Mouse (Mus musculus) stomach, embryonic 16.5 days (tissue): ENCODE data around the gene Gucy2c. TPM values are rescaled to one million over a fixed set of nuclear protein-coding genes. Genes with fewer than 3 reads are reported as not detected.
"Not testable (repeated sequence)": the region's sequence is repeated elsewhere in the genome, so short reads cannot be mapped to it uniquely, and the experiment has no call there.

ENCODE experiments used
- ATAC-seq: fragments of 200-750 bp; cut with Nextera tagmentation; 2 replicates; pipeline ENCODE4 v1.8.0; 2017; ENCODE audit warnings: moderate number of reproducible peaks, moderate TSS enrichment; ENCODE audit not compliant: insufficient read depth, low FRiP score
- H3K27ac ChIP-seq: fragments of 300-500 bp; sonication (generic); 2 replicates; pipeline ENCODE4 v1.5.1; 2014; ENCODE audit warnings: low read length
- H3K27me3 ChIP-seq: fragments of 300-500 bp; sonication (generic); 2 replicates; pipeline ENCODE4 v1.6.1; 2014; ENCODE audit warnings: low read length, control low read depth, mixed read lengths; ENCODE audit not compliant: control insufficient read depth, insufficient read depth
- H3K36me3 ChIP-seq: fragments of 300-500 bp; sonication (generic); 2 replicates; pipeline ENCODE4 v1.6.1; 2014; ENCODE audit warnings: low read length; ENCODE audit not compliant: control insufficient read depth, insufficient read depth
- H3K4me1 ChIP-seq: fragments of 300-500 bp; sonication (generic); 2 replicates; pipeline ENCODE4 v1.6.1; 2014; ENCODE audit warnings: low read length, control low read depth, mixed read lengths; ENCODE audit not compliant: control insufficient read depth, insufficient read depth
- H3K4me2 ChIP-seq: fragments of 300-500 bp; sonication (generic); 2 replicates; pipeline ENCODE4 v1.6.1; 2014; ENCODE audit warnings: low read depth, low read length, mixed read lengths
- H3K4me3 ChIP-seq: fragments of 300-500 bp; sonication (generic); replicated peaks from 2 replicates; pipeline ENCODE4 v1.5.1; 2014; ENCODE audit warnings: mild to moderate bottlenecking, low read length
- H3K9ac ChIP-seq: fragments of 300-500 bp; sonication (generic); 2 replicates; pipeline ENCODE4 v1.6.1; 2014; ENCODE audit warnings: low read length
- H3K9me3 ChIP-seq: fragments of 300-500 bp; sonication (generic); replicated peaks from 2 replicates; pipeline ENCODE4 v1.6.1; 2016; ENCODE audit warnings: low read length, control low read depth; ENCODE audit not compliant: control insufficient read depth
- WGBS: fragments of 180-500 bp; shearing (Covaris S2); extraction: QIAGEN DNeasy Blood & Tissue Kit; methylation state at CpG from one replicate; pipeline ENCODE4 v1.1.7; 2014; 5-methylcytosine and 5-hydroxymethylcytosine counted together
- polyA plus RNA-seq: library from polyadenylated mRNA; unstranded; fragments of >200 nt; fragmentation: Nextera tagmentation; extraction: Ambion mirVana; gene quantifications from 2 replicates; pipeline ENCODE4 v1.2.1, GENCODE M21; 2015

Gene Gucy2c
- polyA plus RNA-seq, 1 experiment from 2014 or later = 8.7 TPM

DNA sequence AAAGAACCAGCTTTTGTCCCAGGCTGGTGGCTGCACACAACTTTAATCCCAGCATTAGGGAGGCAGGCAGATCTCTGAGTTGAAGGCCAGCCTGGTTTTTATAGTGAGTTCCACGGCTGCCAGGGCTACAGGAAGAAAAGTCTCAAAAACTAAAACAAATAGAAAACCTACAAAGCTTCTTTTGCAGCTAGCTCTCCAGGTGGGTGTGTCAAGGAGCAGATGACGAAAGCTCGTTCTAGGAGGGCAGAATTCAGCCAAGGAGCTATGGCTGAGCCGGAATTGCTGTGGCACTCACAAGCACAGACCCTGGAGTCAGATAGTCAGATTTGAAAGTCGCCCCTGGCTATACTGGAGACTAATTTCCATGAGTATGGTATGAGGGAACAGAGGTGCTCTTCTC is 25.3 kb upstream of the Gucy2c start:
- H3K4me3 ChIP-seq = peak overlapping the region; percentile 85
- WGBS = 55% methylated on average over 5 of the region's 5 CpGs
- H3K27ac ChIP-seq = peak overlapping the region; percentile 97
- H3K27me3 ChIP-seq = no peaks in the 10 kb centered on the region
- H3K9ac ChIP-seq = peak overlapping the region; percentile 43
- no peaks in the 10 kb centered on the region for H3K9me3 ChIP-seq
- peak overlapping the region; percentile 73 for H3K4me2 ChIP-seq
- no peaks in the 10 kb centered on the region for H3K36me3 ChIP-seq
- ATAC-seq = no peak
- H3K4me1 ChIP-seq = peaks cover 29% of the 10 kb centered on the region

DNA sequence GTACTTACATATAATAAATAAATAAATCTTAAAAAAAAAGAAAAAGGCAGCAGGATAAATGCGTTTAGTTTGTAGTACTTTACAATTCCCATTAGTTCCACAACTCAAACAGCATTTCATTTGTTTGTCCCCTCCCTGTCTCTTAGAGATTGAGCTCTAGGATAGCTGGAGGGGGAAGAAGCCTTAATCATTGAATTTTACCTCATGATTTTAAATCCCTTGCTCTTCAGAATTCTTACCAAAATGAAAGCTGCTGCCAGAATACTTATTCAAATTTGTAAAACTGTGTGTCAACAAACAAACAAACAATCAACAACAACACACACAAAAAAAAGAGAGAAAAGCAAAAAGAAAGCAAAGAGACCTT is 23.8 kb upstream of the Gucy2c start:
- Histone ChIP-seq H3K27ac (no peak overlapping the region; the same call in 1 of the 2 replicates), H3K4me2 (no peak overlapping the region; the same call in 1 of the 2 replicates), H3K4me3 (no peak overlapping the region), H3K36me3 (no peaks in the 10 kb centered on the region), H3K27me3 (no peaks in the 10 kb centered on the region), H3K9ac (no peak overlapping the region), H3K4me1 (peaks cover 29% of the 10 kb centered on the region), H3K9me3 (no peaks in the 10 kb centered on the region)
- no peak for ATAC-seq
- 73% methylated on average over 1 of the region's 1 CpGs for WGBS

DNA sequence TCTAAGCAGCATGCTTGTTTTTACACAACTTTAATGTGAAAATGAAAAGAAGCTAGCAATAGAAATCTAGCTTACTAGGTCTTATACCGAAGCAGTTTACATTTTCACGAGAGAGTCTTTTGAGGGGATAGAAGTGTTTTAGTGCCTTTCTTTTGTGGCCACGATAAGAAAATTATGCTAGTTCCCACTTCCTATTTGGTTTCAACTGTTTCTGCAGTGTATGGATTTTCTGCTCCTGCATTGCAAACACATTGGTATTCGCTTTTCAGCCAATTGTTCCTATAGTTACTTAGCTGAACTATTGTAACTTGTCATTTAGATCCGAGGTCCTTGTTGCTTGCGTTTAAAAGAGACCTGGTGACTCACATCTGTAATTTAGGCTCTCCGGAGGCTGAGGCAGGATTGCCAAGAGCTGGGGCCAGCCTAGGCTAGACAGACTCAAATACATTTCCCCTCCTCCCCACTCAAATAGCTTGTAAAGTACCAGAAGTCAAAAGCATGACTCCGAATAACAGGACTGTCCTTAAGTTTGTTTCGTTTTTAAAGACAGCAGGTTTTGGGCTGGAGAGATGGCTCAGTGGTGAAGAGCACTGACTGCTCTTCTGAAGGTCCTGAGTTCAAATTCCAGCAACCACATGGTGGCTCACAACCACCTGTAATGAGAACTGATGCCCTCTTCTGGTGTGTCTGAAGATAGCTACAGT is 23.3 kb upstream of the Gucy2c start:
- peak overlapping the region; percentile 74 for H3K4me2 ChIP-seq
- no peak for ATAC-seq
- no peaks in the 10 kb centered on the region for H3K9me3 ChIP-seq
- peak overlapping the region; percentile 76 for H3K4me3 ChIP-seq
- H3K4me1 ChIP-seq = peaks cover 27% of the 10 kb centered on the region
- WGBS = 23% methylated on average over 9 of the region's 9 CpGs
- no peaks in the 10 kb centered on the region for H3K27me3 ChIP-seq
- H3K27ac ChIP-seq = peak overlapping the region; percentile 100
- peak overlapping the region; percentile 63 for H3K9ac ChIP-seq
- no peaks in the 10 kb centered on the region for H3K36me3 ChIP-seq

DNA sequence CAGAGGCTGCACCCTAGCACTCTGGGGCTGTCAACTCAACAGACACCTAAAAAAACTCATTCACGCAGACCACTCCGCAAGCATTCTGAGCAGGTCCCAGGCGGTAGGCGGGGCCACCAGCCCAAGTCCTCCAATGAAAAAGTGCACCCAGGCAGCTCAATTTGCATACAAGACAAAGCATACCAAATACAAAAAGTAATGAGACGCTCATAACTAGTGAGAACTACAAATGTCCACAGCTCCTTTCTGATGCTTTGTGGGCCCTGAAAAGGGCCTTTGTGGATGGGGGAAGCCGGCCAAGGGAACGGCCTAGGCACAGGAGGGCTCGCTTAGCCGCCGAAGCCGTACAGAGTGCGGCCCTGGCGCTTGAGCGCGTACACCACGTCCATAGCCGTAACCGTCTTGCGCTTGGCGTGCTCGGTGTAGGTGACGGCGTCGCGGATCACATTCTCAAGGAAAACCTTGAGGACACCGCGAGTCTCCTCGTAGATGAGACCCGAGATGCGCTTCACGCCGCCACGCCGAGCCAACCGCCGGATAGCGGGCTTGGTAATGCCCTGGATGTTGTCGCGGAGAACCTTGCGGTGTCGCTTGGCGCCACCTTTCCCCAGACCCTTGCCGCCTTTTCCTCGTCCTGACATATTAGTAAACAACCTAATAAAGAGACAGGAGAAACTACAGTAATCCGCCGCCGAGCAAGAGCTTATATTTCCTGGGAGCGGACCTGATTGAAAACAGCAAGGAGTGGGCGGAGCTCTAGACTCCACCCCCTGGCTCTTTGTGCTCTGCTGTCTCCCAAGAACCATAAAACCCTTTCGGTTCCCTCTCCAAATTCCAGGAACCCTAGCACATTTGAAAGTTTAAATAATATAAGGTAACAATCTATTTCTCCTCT is 22.4 kb upstream of the Gucy2c start, which contains the start of gene Hist4h4:
Gene Hist4h4 (minus strand): TSS at position 677 of the 895 bp plus-strand sequence.
- Histone ChIP-seq H3K9me3 (no peaks in the 10 kb centered on the region), H3K4me1 (peaks cover 21% of the 10 kb centered on the region), H3K27ac (peak within 1 kb of the TSS; percentile 100), H3K9ac (peak within 1 kb of the TSS; percentile 95), H3K4me2 (peak within 1 kb of the TSS; percentile 74), H3K27me3 (no peaks in the 10 kb centered on the region), H3K4me3 (peak within 1 kb of the TSS; percentile 76), H3K36me3 (no peaks in the 10 kb centered on the region)
- peak; percentile 65 for ATAC-seq
- WGBS = under 1% methylated on average over 50 of the region's 50 CpGs

DNA sequence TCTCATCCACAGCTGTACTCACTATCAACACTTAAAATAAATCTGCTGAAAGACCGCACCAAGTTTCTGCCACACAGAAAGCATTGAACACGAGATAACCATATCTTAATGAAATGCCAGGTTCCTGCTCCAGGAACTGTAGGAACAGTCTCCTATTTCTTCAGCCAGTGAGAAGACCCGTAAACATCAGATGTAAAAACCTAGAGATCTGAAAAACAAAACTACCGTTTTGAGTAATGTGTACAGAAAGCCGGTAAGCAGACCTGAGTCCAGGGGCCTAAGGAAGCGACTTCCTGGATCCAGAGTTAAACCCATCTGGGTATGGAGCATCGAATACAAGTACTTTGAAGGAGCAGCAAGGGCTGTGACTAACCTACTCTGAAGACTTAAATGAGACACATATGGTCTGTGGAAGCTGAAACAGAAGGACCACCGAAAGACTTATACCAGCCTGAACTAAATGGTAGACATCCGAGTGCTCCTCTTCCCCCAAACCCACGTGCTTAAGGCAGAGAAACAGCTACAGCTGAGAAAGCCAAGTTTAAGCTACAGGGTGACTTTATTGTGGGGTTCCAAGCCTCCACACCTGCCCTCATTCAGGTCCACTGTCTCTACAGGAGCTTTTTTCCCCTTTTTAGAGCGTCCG is 21.7 kb upstream of the Gucy2c start:
- Histone ChIP-seq H3K27ac (peak overlapping the region; percentile 100), H3K27me3 (no peaks in the 10 kb centered on the region), H3K4me1 (peaks cover 21% of the 10 kb centered on the region), H3K36me3 (no peaks in the 10 kb centered on the region), H3K9me3 (no peaks in the 10 kb centered on the region), H3K4me2 (peak overlapping the region; percentile 74), H3K4me3 (peak overlapping the region; percentile 76), H3K9ac (peak overlapping the region; percentile 95)
- no peak for ATAC-seq
- 12% methylated on average over 12 of the region's 12 CpGs for WGBS

DNA sequence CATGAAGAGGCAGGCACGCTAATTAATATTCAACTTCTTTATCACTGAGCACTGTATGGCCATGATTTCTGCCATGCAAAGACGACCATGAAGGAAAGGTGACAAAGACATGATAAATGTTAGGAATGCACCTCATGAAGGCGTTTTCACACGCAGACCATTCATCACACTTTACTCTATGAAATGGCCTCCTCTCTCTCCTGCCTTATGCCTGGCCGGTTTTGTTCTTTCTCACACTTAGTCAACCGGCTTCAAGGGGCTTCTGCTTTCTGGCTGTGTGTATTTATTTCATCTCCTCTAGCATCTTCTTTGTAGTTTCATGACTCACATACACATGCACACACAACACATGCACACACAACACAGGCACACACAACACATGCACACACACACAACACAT is 19.7 kb upstream of the Gucy2c start:
- no peak overlapping the region for H3K4me2 ChIP-seq
- ATAC-seq = no peak
- no peak overlapping the region for H3K27ac ChIP-seq

DNA sequence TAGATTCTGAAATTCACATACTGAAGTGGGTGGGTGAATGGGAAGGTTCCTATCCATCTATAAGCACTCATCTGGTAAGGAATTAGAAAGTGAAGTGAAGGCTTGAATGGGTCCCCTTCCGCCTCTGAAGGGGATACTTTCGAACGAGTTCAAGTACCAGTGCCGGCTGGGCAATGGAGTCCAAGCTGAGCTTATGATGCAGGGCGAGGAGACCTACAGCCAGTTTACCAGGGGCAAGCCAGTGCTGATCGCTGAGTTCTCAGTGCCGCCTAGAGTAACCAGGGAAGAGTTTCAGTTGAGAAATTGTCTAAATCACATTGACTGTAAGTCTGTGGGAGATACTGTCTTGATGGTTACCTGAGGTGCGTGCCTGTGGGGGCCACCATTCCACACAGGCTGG is 19.1 kb upstream of the Gucy2c start:
- no peaks in the 10 kb centered on the region for H3K27me3 ChIP-seq
- H3K9me3 ChIP-seq = no peaks in the 10 kb centered on the region
- no peak overlapping the region for H3K9ac ChIP-seq
- peaks cover 15% of the 10 kb centered on the region for H3K4me1 ChIP-seq
- no peak overlapping the region for H3K4me3 ChIP-seq
- ATAC-seq = no peak
- H3K36me3 ChIP-seq = no peaks in the 10 kb centered on the region
- WGBS = 86% methylated on average over 8 of the region's 8 CpGs
- H3K4me2 ChIP-seq = no peak overlapping the region
- H3K27ac ChIP-seq = no peak overlapping the region

More for the DNA sequence above, 19.7 kb upstream of the Gucy2c start:
- 70% methylated on average over 6 of the region's 6 CpGs for WGBS
- no peak overlapping the region for H3K9ac ChIP-seq
- H3K4me3 ChIP-seq = no peak overlapping the region
- H3K27me3 ChIP-seq = no peaks in the 10 kb centered on the region
- H3K36me3 ChIP-seq = no peaks in the 10 kb centered on the region
- H3K4me1 ChIP-seq = peaks cover 15% of the 10 kb centered on the region
- H3K9me3 ChIP-seq = no peaks in the 10 kb centered on the region

DNA sequence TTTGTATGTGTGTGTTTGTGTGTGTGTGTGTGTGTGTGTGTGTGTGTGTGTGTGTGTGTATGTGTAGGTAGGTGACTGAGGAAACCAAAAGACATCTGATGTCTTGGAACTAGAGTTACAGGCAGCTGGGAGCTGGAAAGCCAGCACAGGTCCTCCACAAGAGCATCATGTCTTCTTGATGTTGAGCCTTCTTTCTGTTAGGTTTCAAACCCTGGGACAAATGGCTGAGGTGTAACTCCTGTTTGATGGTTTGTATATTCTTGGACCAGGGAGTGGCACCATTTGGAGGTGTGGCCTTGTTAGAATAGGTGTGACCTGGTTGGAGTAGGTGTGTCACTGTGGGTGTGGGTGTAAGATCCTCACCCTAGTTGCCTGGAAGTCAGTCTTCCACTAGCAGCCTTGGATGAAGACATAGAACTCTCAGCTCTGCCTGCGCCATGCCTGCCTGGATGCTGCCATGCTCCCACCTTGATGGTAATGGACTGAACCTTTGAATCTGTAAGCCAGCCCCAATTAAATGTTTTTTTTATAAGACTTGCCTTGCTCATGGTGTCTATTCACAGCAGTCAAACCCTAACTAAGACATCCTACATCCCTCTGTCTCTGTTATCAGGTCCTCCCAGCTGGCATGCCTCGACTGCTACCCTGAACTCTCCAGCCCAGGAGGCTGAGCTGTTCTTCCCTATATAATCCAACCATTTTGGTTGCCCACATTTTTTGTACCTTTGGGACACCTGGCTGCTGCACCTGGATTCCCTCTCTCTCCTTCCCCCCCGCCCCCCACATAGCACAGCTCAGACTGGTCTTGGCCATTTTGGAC is 16.5 kb upstream of the Gucy2c start:
- not testable (repeated sequence) for H3K27me3 ChIP-seq, H3K4me2 ChIP-seq, H3K36me3 ChIP-seq, H3K9me3 ChIP-seq, H3K4me3 ChIP-seq, H3K9ac ChIP-seq, H3K27ac ChIP-seq
- 78% methylated on average over 3 of the region's 3 CpGs for WGBS
- ATAC-seq = peak; percentile 52; the same call in 1 of the 2 replicates
- H3K4me1 ChIP-seq = peaks cover 13% of the 10 kb centered on the region
